Mouse (Mus musculus): Measurements from ENCODE around the gene Cabin1.

Cabin1 gene

DNA sequence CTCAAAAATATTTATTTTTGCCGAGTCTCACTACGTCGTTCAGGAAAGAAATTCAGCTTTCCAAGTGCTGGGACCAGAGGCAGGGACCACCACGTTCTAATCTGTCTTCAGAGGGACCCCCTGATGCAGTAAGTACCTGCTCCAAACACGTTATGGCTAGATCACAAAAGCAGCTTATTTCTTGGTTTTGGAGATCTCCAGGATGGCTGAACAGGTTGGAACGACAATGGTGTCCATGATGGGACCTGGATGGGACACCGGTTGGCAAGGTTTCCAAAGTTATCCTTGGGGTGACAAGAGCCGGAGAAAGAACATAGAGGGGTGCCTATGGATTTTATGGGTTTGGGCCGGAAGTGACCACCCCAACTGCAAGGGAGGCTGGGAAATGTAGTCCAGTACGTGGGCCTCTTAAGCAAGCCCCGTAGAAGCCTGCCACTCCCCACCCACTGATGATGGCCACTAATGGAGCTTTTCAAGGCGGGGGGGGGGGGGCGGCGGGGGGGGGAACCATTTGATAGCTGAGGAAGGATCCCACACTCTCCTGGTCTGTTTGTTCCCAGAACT lies 130.5 kb downstream of the Cabin1 start:
- no peak for DNase-seq

DNA sequence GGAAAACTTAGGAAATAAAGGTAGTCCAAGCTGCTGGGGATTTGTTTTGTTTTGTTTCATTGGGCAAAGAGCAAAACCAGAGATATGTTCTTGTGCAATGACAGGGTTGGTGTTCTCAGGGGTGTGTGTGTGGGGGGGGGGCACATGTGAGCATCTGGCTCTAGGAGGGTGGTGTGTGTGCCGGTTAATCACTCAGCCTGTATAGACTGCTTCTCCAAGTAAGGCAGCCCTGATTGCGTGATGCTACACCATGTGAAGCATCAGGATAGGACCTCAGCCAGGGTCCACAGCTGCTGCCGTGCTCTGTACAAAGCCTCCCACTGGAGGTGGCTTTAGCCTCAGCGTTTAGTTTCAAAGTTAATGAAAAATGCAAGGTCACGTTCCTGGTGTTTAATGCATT lies 131.1 kb downstream of the Cabin1 start:
- DNase-seq = no peak

DNA sequence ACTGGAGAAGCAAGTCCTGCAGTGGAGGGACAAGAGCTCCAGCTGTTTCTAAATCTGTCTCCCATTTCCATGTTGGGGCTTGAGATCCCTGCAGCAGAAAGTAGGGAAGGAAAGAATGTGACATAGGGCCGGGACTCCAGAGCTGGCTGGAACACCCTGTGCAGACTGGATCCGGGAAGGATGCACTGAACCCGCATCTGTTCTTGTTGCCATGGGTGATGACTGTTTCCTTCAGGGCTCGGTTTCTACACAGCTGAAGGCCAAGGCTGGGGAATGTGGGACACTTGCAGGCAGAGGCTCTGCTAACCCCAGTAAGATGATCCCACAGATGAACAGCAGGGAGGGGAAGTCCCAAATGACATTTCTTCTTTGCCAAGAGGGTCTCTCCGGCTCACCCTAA lies 131.5 kb downstream of the Cabin1 start:
- DNase-seq = no peak

DNA sequence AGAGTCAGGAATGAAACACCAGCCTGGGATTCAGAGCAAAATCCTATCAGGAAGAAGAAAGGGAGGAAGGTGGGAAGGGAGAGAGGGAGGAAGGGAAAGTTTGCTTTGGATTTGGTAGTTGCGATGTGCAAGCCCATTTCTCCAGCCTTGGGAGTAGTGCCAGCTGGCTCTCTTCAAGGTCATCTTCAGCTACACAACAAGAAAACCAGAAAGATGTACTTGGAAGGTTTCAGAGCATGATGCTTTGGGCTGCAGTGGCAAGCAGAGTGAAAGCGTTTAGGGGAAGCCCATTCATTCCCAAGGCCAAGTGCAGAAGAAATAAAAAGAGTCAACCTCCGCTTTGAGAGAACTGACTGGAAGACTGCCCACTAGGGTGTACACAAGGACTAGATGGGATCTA lies 136.7 kb downstream of the Cabin1 start:
- DNase-seq = no peak

DNA sequence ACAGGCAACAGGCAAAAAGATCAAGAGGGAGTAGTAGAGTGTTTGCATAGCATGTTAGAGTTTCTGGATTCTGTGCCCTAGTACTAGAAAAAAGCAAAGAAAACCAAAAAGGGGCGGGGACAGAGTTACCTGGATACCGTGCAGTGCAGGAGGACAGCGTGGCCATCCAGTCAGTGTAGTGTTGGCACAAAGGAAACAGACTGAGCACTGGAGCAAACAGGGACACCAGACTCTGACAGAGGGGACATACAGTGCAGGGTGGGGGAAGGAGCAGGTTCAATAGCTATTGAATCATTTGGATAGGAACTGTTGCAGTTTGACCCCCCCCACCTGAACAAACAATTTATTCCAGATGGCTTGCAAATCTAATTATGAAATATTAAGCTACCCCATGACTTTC lies 137.2 kb downstream of the Cabin1 start:
- DNase-seq = no peak

DNA sequence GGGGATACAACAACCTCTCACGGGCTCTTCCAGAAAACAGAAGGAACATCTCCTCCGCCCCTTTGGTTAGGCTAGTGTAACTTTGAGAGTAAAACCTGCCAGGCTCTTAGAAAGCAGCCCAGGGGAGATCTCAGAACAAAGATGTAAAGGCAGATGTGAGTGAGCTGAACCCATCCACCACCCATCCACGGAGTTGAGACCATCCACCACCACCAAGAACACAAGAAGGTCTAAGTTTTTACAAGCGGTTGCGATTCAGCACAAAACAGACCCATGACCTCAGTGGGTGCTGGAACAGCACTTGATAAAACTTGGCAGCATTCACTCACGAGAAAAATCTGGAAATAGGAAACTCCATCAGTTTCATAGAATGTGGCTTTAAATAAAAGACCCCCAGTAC lies 138.2 kb downstream of the Cabin1 start:
- DNase-seq = no peak

DNA sequence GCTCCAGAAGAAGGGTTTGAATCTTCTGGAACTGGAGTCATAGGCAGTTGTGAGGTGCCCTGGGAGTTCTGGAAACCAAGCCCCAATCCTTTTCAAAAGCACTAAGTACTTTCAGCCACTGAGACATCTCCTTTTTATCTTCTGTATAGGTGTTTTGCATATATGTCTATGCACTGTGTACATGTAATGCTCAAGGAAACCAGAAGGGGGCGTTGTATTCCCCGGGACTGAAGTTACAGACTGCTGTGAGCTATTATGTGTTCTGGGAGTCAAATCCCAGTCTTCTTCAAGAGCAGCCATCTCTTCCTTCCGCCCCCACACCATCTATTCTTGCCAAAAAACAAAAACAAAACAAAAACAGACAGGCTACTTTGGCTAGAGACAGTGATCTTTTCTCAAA lies 143.3 kb downstream of the Cabin1 start:
- DNase-seq = no peak

DNA sequence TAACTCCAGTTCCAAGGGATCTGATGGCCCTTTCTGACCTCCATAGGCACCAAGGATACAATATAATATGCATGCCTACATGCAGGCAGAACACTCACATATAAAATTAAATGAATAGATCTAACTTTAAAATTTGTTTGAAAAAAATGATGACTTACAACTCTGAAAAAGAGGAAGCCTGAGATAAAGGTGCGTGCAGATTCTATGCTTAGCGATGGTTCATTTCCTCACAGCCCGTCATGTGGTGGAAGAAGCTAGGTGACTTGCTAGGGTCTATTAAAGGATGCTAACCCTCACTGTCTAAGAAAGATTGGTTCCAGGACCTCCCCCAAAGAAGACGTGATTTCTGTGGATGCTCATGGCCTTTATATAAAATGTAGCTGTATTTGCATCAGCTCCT lies 148.1 kb downstream of the Cabin1 start:
- DNase-seq = no peak

DNA sequence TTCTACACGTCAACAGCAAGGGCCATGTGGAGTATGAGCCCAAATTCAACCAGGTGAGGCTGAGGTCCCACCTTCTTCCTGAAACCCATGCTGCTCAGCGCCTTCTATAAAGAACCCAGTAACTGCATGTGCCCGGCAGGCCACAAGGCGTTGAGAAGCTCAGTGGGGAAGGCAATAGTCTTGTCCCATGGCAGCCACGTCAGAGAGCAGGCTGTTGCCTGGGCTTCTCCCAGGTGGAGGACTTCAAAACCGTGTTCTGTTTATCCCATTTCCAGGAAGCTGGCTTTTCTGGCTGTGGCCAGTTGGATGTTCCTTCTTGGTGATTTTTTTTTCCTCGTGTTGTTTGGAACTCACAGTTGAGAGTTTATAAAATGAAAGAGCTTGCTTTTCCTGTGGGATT lies 153.7 kb downstream of the Cabin1 start:
- DNase-seq = no peak

DNA sequence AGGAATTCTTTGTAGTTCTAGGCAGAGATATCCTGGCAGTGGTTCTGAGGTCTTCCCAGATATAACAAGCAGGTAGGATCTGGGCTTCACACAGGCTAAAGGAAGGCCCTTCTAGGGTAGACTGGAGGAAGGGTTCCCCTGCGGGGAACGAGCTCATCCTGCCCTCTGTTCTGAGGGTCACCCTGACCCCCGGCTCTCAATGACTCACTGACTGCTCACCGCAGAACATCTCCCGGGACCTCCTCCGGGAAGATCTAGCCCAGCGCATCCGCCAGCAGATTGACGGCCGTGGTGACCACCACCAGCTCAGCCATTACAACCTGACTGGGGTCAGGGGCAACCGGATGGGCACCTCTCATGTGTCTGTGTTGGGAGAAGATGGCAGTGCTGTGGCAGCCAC lies 155.2 kb downstream of the Cabin1 start:
- no peak for DNase-seq

DNA sequence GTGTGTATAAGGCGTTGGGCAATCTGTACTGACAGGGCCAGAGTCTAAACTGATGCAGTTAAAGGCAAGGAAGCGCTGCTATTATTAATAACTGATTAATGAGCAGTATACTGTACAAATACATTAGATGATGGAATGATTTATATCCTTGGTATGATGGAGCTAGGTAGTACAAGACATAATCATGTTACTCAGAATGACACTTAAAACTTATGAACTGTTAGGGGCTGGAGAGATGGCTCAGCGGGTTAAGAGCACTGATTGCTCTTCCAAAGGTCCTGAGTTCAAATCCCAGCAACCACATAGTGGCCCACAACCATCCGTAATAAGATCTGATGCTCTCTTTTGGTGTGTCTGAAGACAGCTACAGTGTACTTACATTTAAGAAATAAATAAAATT lies 156.9 kb downstream of the Cabin1 start:
- DNase-seq = no peak

DNA sequence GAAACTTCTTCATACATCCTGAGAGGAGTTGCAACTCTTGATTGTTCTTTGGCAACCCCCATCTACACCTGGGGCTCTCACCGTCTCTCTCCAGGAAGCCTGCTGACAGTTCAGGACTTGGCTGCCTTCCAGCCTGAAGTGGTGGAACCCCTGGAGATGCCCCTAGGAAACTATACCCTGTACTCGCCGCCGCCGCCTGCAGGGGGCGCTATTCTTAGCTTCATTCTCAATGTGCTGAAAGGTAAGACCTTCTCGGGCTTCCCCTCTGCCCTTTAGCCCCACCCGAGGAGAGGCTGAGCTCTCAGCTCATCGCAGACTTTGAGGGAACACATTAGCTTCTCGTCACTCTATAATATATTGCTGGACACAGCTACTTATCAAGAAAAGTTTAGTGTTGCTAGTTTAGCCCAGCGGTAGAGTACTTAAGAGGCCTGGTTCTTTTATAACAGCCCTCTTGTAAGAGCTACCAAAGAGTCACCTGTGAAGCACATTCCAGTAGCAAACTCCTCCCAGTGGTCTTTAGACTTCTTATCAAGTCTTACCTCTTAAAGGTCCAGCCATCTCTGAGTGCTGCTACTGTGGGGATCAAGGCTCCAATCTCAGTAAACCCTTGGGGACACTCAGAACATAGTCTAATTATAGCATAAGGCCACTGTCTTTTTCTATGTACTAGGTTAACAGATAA lies 158.8 kb downstream of the Cabin1 start:
- no peak for DNase-seq

DNA sequence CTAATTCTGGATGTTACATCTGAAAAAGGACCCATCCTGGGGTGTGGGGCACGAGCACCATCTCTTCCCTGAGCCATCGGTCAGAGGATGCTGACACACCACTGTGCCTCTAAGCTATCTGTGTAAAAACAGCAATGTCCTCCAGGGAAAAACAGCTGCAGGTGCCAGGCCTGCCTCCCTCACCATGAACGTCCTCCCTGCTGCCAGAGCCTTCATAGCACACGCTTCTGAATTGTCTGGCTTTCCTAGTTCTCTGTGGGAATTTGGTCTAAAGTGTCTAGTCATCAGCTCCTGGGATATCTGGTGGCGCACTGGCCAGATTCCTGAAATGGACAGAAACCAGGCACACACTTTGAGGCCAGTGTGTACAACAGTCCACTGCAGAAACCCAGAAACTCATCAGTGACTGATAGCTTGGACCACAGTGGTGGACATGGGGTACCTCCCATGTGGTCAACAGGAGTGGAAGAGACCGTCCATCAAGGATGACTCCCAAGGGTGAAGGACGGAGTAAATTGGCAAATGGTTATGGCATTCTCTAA lies 163.9 kb downstream of the Cabin1 start:
- DNase-seq = no peak
